Mouse (Mus musculus): ENCODE results near the gene Rrp15.

GRCm38 (mm10) chr1:186733052-186733451 is 16.1 kb downstream of the Rrp15 start:
- TF ChIP-seq SMC3 (IDR thresholded peaks at IDR 0.05; ENCODE audit: low read depth, low read length) (no peak), POLR2A (IDR thresholded peaks at IDR 0.05; ENCODE audit: control insufficient read depth in 1 of 2, insufficient read depth in 1 of 2, low read depth in 1 of 2, low read length in 2 of 2, poor library complexity in 1 of 2) (no peak)
